Mouse (Mus musculus) kidney, postnatal 0 days (tissue): ENCODE results near the gene Ctsd. TPM values are rescaled to one million over a fixed set of nuclear protein-coding genes. Genes with fewer than 3 reads are reported as not detected.
"Not testable (repeated sequence)": the region's sequence is repeated elsewhere in the genome, so short reads cannot be mapped to it uniquely, and the experiment has no call there.

ENCODE experiments used
- ATAC-seq: fragments of 200-750 bp; cut with Nextera tagmentation; replicated peaks from 2 replicates; pipeline ENCODE4 v1.8.0; 2017; ENCODE audit warnings: low read depth, moderate number of reproducible peaks, moderate TSS enrichment, moderate library complexity; ENCODE audit not compliant: low FRiP score
- DNase-seq: peaks from one replicate; pipeline ENCODE4 v3.0.0-alpha.2; 2016; ENCODE audit warnings: low spot score
- H3K27ac ChIP-seq: fragments of 300-500 bp; sonication (generic); 2 replicates; pipeline ENCODE4 v1.5.1; 2014; ENCODE audit warnings: mild to moderate bottlenecking
- H3K27me3 ChIP-seq: fragments of 300-500 bp; sonication (generic); 2 replicates; pipeline ENCODE4 v1.6.1; 2014; ENCODE audit warnings: low read length, mixed read lengths; ENCODE audit not compliant: insufficient read depth
- H3K36me3 ChIP-seq: fragments of 300-500 bp; sonication (generic); 2 replicates; pipeline ENCODE4 v1.6.1; 2014; ENCODE audit warnings: low read length, mixed read lengths; ENCODE audit not compliant: insufficient read depth
- H3K4me1 ChIP-seq: fragments of 300-500 bp; sonication (generic); replicated peaks from 2 replicates; pipeline ENCODE4 v1.6.1; 2014; ENCODE audit warnings: antibody characterized with exemption, low read length, mixed read lengths; ENCODE audit not compliant: insufficient read depth
- H3K4me2 ChIP-seq: fragments of 300-500 bp; sonication (generic); 2 replicates; pipeline ENCODE4 v1.6.1; 2014; ENCODE audit warnings: mild to moderate bottlenecking, low read length, moderate library complexity, mixed read lengths
- H3K4me3 ChIP-seq: fragments of 300-500 bp; sonication (generic); replicated peaks from 2 replicates; pipeline ENCODE4 v1.5.1; 2014; ENCODE audit warnings: low read depth, low read length
- H3K9ac ChIP-seq: fragments of 300-500 bp; sonication (generic); 2 replicates; pipeline ENCODE4 v1.6.1; 2014; ENCODE audit warnings: low read depth, low read length
- H3K9me3 ChIP-seq: fragments of 300-500 bp; sonication (generic); replicated peaks from 2 replicates; pipeline ENCODE4 v1.6.1; 2016; ENCODE audit warnings: low read length, inconsistent platforms, mixed read lengths
- CTCF ChIP-seq: IDR thresholded peaks from 2 replicates; pipeline ENCODE4 v1.5.1; 2016; ENCODE audit warnings: antibody characterized with exemption, low read depth, mild to moderate bottlenecking, moderate library complexity
- WGBS: fragments of 180-500 bp; shearing (Covaris S2); extraction: QIAGEN DNeasy Blood & Tissue Kit; methylation state at CpG from one replicate; pipeline ENCODE4 v1.1.7; 2014; 5-methylcytosine and 5-hydroxymethylcytosine counted together
- polyA plus RNA-seq: library from polyadenylated mRNA; unstranded; fragments of >200 nt; fragmentation: Nextera tagmentation; extraction: Ambion mirVana; gene quantifications from 2 replicates; pipeline ENCODE4 v1.2.1, GENCODE M21; 2015

The Ctsd gene
- polyA plus RNA-seq, 1 experiment from 2014 or later, result 575 TPM

DNA sequence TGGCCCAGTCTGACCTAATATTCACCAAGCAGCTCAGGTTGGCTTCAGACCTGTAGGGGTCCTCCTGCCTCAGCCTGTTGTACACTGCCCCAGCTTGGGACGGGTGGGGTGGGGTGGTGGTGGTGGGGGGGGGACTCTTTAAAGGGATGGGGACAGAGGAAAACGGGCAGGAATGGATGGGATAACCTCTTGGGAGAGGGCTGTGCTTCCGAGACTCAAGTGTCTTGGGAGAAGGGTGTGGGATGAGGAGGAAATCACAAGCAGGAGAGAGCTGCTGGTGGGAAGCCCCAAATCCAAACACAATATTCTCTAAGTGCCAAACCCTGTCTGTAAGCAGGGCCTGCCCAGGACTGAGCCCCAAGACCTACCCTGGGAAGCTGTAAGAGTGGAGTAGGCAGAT, 28.4 kb upstream of the Ctsd start:
- DNase-seq, result no peak
- Histone ChIP-seq H3K4me3 (no peak overlapping the region), H3K4me1 (no peaks in the 10 kb centered on the region), H3K36me3 (no peaks in the 10 kb centered on the region), H3K27ac (no peak overlapping the region), H3K9me3 (no peaks in the 10 kb centered on the region), H3K4me2 (no peak overlapping the region), H3K9ac (no peak overlapping the region), H3K27me3 (no peaks in the 10 kb centered on the region)
- ATAC-seq, result no peak
- WGBS, result 78% methylated on average over 3 of the region's 3 CpGs
- no peak for TF ChIP-seq CTCF

DNA sequence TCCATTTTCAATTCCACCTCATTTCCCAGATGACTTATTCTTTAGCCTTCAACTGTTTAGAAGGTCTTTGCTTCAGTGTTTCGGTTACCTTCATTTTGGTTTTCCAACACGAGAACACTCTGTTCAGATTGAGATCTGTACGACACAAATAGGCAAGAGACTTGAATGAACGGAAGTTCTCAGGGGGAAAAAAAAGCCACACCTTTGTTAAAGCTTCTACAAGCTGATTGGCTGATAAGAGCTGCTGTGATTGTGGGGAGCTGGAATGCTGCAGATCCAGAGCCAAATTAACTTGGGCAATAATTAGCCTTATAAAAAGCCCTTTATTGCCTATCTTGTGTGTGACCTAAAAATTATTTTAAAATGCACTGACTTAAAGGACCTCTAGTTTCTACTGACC, 27.5 kb upstream of the Ctsd start:
- WGBS, result 37% methylated on average over 4 of the region's 4 CpGs
- H3K9ac ChIP-seq, result no peak overlapping the region
- H3K4me2 ChIP-seq, result no peak overlapping the region
- H3K36me3 ChIP-seq, result no peaks in the 10 kb centered on the region
- no peak overlapping the region for H3K27ac ChIP-seq
- H3K9me3 ChIP-seq, result no peaks in the 10 kb centered on the region
- H3K4me3 ChIP-seq, result no peak overlapping the region
- DNase-seq (no peak), ATAC-seq (no peak)
- TF ChIP-seq CTCF, result no peak
- H3K4me1 ChIP-seq, result no peaks in the 10 kb centered on the region
- no peaks in the 10 kb centered on the region for H3K27me3 ChIP-seq

DNA sequence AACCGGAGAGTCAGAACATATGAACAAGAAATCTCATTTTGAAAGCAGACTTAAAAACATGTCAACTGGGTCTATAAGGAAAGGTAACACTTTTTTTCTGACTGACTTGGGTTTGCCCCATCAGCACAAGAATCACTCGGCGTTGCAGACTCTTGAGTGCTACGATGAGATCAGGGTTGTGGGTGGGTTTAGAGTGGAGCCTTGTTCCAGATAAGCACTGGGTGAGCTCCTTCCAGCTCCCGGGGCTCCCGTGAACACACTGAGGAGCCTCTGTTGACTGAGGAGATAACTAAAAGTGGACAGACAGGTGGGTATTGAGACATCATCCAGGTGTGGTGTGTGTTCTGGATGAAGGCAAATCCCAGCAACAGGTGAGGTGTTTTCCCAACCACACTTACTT, 25.4 kb upstream of the Ctsd start:
- Histone ChIP-seq H3K4me1 (no peaks in the 10 kb centered on the region), H3K4me3 (no peak overlapping the region), H3K9ac (no peak overlapping the region), H3K36me3 (no peaks in the 10 kb centered on the region), H3K27me3 (no peaks in the 10 kb centered on the region), H3K27ac (no peak overlapping the region), H3K9me3 (no peaks in the 10 kb centered on the region), H3K4me2 (no peak overlapping the region)
- no peak for TF ChIP-seq CTCF
- 97% methylated on average over 6 of the region's 6 CpGs for WGBS
- ATAC-seq (no peak), DNase-seq (no peak)

GRCm38 (mm10) chr7:142409603-142410002, 21.8 kb upstream of the Ctsd start:
- Histone ChIP-seq H3K9ac (no peak overlapping the region), H3K4me1 (no peaks in the 10 kb centered on the region), H3K4me2 (no peak overlapping the region), H3K4me3 (no peak overlapping the region), H3K27ac (no peak overlapping the region), H3K27me3 (no peaks in the 10 kb centered on the region), H3K36me3 (no peaks in the 10 kb centered on the region), H3K9me3 (no peaks in the 10 kb centered on the region)
- TF ChIP-seq CTCF, result no peak
- ATAC-seq (no peak), DNase-seq (no peak)
- WGBS, result 72% methylated on average over 3 of the region's 3 CpGs

DNA sequence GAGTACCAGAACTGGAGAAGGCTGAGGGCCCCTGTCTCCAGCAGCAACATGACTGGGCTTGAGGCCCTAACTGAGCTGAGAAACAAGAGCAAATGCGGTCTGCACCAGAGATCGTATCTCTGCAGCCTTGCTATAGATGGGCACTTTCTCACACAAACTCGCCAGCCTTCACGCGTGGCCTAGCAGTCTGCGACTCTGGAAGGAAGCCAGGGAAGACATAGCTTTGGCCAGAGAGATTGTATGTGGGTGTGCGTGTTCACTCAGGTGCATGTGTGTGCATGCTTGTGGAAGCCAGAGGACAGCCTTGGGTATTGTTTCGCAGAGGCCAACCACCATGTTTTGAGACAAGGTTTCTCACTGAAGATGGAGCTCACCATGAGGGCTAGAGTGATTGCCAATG, 20.8 kb upstream of the Ctsd start:
- no peak overlapping the region for H3K9ac ChIP-seq
- no peak overlapping the region for H3K27ac ChIP-seq
- H3K27me3 ChIP-seq, result no peaks in the 10 kb centered on the region
- no peaks in the 10 kb centered on the region for H3K36me3 ChIP-seq
- ATAC-seq, result no peak
- WGBS, result 83% methylated on average over 8 of the region's 8 CpGs
- H3K9me3 ChIP-seq, result no peaks in the 10 kb centered on the region
- H3K4me1 ChIP-seq, result no peaks in the 10 kb centered on the region
- DNase-seq, result no peak
- no peak overlapping the region for H3K4me2 ChIP-seq
- no peak for TF ChIP-seq CTCF
- no peak overlapping the region for H3K4me3 ChIP-seq

- peak; percentile 35; the same call in 1 of the 2 replicates for TF ChIP-seq CTCF
- Histone ChIP-seq H3K27ac (no peak overlapping the region), H3K4me1 (no peaks in the 10 kb centered on the region), H3K36me3 (no peaks in the 10 kb centered on the region), H3K27me3 (no peaks in the 10 kb centered on the region), H3K4me3 (no peak overlapping the region), H3K9me3 (no peaks in the 10 kb centered on the region), H3K4me2 (no peak overlapping the region), H3K9ac (no peak overlapping the region)
- ATAC-seq (no peak), DNase-seq (no peak)
- 68% methylated on average over 4 of the region's 4 CpGs for WGBS
Observed at GRCm38 (mm10) chr7:142407935-142408334, 20.1 kb upstream of the Ctsd start.

GRCm38 (mm10) chr7:142405134-142405533, 17.3 kb upstream of the Ctsd start:
- not testable (repeated sequence) for H3K36me3 ChIP-seq, DNase-seq, H3K27me3 ChIP-seq, H3K4me3 ChIP-seq, H3K27ac ChIP-seq, ATAC-seq, H3K4me2 ChIP-seq, H3K9ac ChIP-seq, H3K4me1 ChIP-seq, H3K9me3 ChIP-seq
- 95% methylated on average over 5 of the region's 5 CpGs for WGBS
